Mouse (Mus musculus) forebrain, embryonic 13.5 days (tissue): ENCODE measurements around the gene Gfy. TPM values are rescaled to one million over a fixed set of nuclear protein-coding genes. Genes with fewer than 3 reads are reported as not detected.

Source experiments
- ATAC-seq: fragments of 200-750 bp; cut with Nextera tagmentation; 2 replicates; pipeline ENCODE4 v1.8.0; 2017
- H3K27ac ChIP-seq: fragments of 300-500 bp; sonication (generic); 2 replicates; pipeline ENCODE4 v1.5.1; 2015; ENCODE audit warnings: inconsistent platforms, mild to moderate bottlenecking, moderate library complexity
- H3K27me3 ChIP-seq: fragments of 300-500 bp; sonication (generic); 2 replicates; pipeline ENCODE4 v1.6.1; 2015; ENCODE audit warnings: mild to moderate bottlenecking, inconsistent platforms
- H3K36me3 ChIP-seq: fragments of 300-500 bp; sonication (generic); 2 replicates; pipeline ENCODE4 v1.6.1; 2015; ENCODE audit warnings: mild to moderate bottlenecking, inconsistent platforms; ENCODE audit not compliant: poor library complexity, severe bottlenecking
- H3K4me1 ChIP-seq: fragments of 300-500 bp; sonication (generic); 2 replicates; pipeline ENCODE4 v1.6.1; 2015; ENCODE audit warnings: inconsistent platforms
- H3K4me2 ChIP-seq: fragments of 300-500 bp; sonication (generic); 2 replicates; pipeline ENCODE4 v1.6.1; 2015; ENCODE audit warnings: inconsistent platforms, mild to moderate bottlenecking, moderate library complexity
- H3K4me3 ChIP-seq: fragments of 300-500 bp; sonication (generic); 2 replicates; pipeline ENCODE4 v1.5.1; 2015; ENCODE audit warnings: mild to moderate bottlenecking, inconsistent platforms
- H3K9ac ChIP-seq: fragments of 300-500 bp; sonication (generic); 2 replicates; pipeline ENCODE4 v1.6.1; 2015; ENCODE audit warnings: mild to moderate bottlenecking, inconsistent platforms
- H3K9me3 ChIP-seq: fragments of 300-500 bp; sonication (generic); replicated peaks from 2 replicates; pipeline ENCODE4 v1.6.1; 2016; ENCODE audit warnings: inconsistent platforms
- WGBS: fragments of 180-500 bp; shearing (Covaris S2); methylation state at CpG from one replicate; pipeline ENCODE4 v1.1.7; 2015; 5-methylcytosine and 5-hydroxymethylcytosine counted together
- polyA plus RNA-seq: library from polyadenylated mRNA; unstranded; fragments of >200 nt; fragmentation: Nextera tagmentation; extraction: Ambion mirVana; gene quantifications from 2 replicates; pipeline ENCODE4 v1.2.1, GENCODE M21; 2015

Gfy gene
- polyA plus RNA-seq, 1 experiment from 2014 or later: not detected

DNA sequence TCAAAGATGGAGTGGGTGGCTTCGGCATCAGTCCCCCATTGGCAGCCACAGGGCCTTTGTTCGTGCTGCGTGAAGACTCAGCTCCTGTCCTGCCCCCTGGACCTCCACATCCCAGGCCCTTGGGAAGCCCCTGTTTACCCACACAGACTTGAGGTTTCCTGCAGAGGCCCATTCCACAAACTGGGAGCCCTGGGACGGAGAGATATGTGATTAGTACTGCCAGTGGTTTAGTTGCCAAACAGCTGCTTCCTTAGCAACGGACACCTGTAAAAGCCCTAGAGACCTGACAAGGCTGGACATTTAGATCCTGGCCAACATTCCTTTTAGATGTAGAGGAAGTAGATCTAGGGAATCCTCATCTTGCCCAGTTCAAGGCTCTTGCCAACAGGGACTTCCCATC lies 37.5 kb downstream of the Gfy start:
- H3K9ac ChIP-seq: no peak overlapping the region

GRCm38 (mm10) chr7:45141319-45141718 lies 38.0 kb downstream of the Gfy start:
- 92% methylated on average over 3 of the region's 3 CpGs for WGBS
- H3K4me3 ChIP-seq: no peak overlapping the region
- ATAC-seq: no peak
- no peak overlapping the region for H3K27ac ChIP-seq
- no peak overlapping the region for H3K4me2 ChIP-seq
- peaks cover 5% of the 10 kb centered on the region for H3K27me3 ChIP-seq
- no peaks in the 10 kb centered on the region for H3K4me1 ChIP-seq
- H3K9ac ChIP-seq: no peak overlapping the region
- H3K9me3 ChIP-seq: no peaks in the 10 kb centered on the region
- H3K36me3 ChIP-seq: peaks cover 43% of the 10 kb centered on the region

More for the DNA sequence above, 37.5 kb downstream of the Gfy start:
- Histone ChIP-seq H3K27ac (no peak overlapping the region), H3K9me3 (no peaks in the 10 kb centered on the region), H3K27me3 (peaks cover 4% of the 10 kb centered on the region), H3K36me3 (peaks cover 43% of the 10 kb centered on the region), H3K4me2 (no peak overlapping the region), H3K4me3 (no peak overlapping the region), H3K4me1 (no peaks in the 10 kb centered on the region)
- 87% methylated on average over 5 of the region's 5 CpGs for whole genome bisulfite sequencing
- ATAC-seq: no peak

DNA sequence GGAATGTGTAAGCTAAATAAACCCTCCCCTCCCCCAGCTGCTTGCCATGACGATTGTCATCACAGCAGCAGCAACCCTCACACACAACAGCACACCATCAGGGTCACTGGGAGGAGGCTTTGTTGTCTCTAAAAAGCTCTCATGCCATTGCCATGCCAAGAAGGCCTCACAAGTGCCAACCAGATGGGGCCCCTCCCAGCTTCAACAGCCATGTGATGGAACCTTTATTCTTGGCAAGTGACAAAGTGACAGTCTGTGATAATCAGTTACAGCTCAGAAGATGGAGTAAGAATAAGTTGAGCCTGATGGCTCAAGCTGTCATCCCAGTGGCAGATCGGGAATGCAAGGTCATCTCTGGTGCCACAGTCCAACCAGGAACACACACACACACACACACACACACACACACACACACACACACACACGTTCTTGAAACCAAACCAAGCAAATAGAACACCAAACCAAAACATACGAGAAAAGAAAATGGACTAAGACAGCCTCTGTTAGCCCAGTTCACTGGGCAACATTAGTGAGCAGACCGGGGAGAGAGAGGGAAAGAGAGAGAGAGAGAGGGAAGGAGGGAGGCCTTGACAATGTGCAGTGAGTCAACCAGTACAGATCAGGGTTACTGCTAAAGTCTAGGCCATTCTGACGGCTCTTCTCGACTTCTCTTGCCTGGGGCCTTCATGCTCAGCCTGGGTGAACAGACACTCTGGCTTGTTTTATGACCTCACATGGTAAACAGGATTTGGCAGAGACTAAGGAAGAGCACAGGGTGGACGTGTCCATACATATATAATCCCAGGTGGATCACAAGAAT lies 39.3 kb downstream of the Gfy start:
- Histone ChIP-seq H3K9ac (no peak overlapping the region), H3K9me3 (no peaks in the 10 kb centered on the region), H3K4me3 (no peak overlapping the region), H3K36me3 (peaks cover 33% of the 10 kb centered on the region), H3K27ac (no peak overlapping the region), H3K4me2 (no peak overlapping the region), H3K4me1 (peaks cover 6% of the 10 kb centered on the region; the same call in 1 of the 2 replicates), H3K27me3 (peaks cover 14% of the 10 kb centered on the region)
- WGBS: 82% methylated on average over 8 of the region's 8 CpGs
- no peak for ATAC-seq

GRCm38 (mm10) chr7:45138403-45138802 lies 41.0 kb downstream of the Gfy start:
- ATAC-seq: no peak
- H3K4me3 ChIP-seq: no peak overlapping the region
- WGBS: 85% methylated on average over 1 of the region's 1 CpGs
- H3K9ac ChIP-seq: no peak overlapping the region
- H3K4me2 ChIP-seq: no peak overlapping the region
- peaks cover 17% of the 10 kb centered on the region; the same call in 1 of the 2 replicates for H3K36me3 ChIP-seq
- no peak overlapping the region for H3K27ac ChIP-seq
- peaks cover 6% of the 10 kb centered on the region; the same call in 1 of the 2 replicates for H3K4me1 ChIP-seq
- peaks cover 23% of the 10 kb centered on the region for H3K27me3 ChIP-seq
- no peaks in the 10 kb centered on the region for H3K9me3 ChIP-seq

- Histone ChIP-seq H3K9me3 (no peaks in the 10 kb centered on the region), H3K4me2 (no peak overlapping the region), H3K27ac (no peak overlapping the region), H3K4me1 (peaks cover 6% of the 10 kb centered on the region; the same call in 1 of the 2 replicates), H3K36me3 (peaks cover 10% of the 10 kb centered on the region; the same call in 1 of the 2 replicates), H3K4me3 (no peak overlapping the region), H3K9ac (no peak overlapping the region), H3K27me3 (peaks cover 23% of the 10 kb centered on the region)
- ATAC-seq: no peak
- WGBS: 82% methylated on average over 12 of the region's 12 CpGs
These were observed 42.0 kb downstream of the Gfy start for GRCm38 (mm10) chr7:45137171-45138006.

GRCm38 (mm10) chr7:45135993-45136567 lies 43.3 kb downstream of the Gfy start, which contains the start of the genes Gm45713 and Flt3l:
Gm45713 (minus strand) TSS chr7:45136231.
Flt3l (minus strand) TSS chr7:45136432.
- Histone ChIP-seq H3K9ac (peak within 1 kb of the TSS; percentile 59), H3K4me3 (peak within 1 kb of the TSS; percentile 44), H3K4me2 (peak within 1 kb of the TSS; percentile 67), H3K27ac (no peak within 1 kb of the TSS), H3K4me1 (peaks cover 6% of the 10 kb centered on the region; the same call in 1 of the 2 replicates), H3K9me3 (no peaks in the 10 kb centered on the region), H3K27me3 (peaks cover 23% of the 10 kb centered on the region), H3K36me3 (no peaks in the 10 kb centered on the region)
- peak; percentile 87 for ATAC-seq
- WGBS: 2% methylated on average over 27 of the region's 29 CpGs

DNA sequence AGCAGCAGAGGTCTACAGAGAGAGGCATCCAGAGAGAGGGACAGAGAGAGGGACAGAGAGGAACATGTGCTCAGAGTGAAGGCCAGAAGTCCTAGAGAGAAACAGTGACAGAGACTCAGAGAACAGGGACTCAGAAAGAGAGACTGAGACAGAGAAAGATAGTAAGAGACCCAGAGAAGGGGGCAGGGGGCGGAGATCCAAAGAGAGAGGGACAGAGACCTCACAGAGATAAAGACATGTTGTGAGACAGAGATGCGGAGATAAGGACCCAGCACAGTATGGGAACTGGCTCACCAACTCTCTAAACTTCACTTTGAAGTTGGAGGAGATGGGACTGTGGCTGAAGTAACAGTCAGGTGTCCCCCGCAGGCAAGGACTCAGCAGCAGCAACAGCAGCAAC lies 44.0 kb downstream of the Gfy start:
- Histone ChIP-seq H3K27ac (no peak overlapping the region), H3K9me3 (no peaks in the 10 kb centered on the region), H3K27me3 (peaks cover 23% of the 10 kb centered on the region), H3K9ac (peak overlapping the region; percentile 59; the same call in 1 of the 2 replicates), H3K4me1 (peaks cover 6% of the 10 kb centered on the region; the same call in 1 of the 2 replicates), H3K4me2 (peak overlapping the region; percentile 67; the same call in 1 of the 2 replicates), H3K4me3 (no peak overlapping the region; the same call in 1 of the 2 replicates), H3K36me3 (no peaks in the 10 kb centered on the region)
- ATAC-seq: 0 out of 2 replicates have a peak, but pooled peaks have one; percentile 6
- WGBS: 69% methylated on average over 3 of the region's 3 CpGs

GRCm38 (mm10) chr7:45134544-45135026 lies 44.8 kb downstream of the Gfy start:
- H3K4me3 ChIP-seq: no peak overlapping the region
- 10% methylated on average over 12 of the region's 12 CpGs for WGBS

GRCm38 (mm10) chr7:45133446-45134159 lies 45.8 kb downstream of the Gfy start:
- no peak for ATAC-seq
- H3K4me2 ChIP-seq: no peak overlapping the region
- H3K4me1 ChIP-seq: peaks cover 14% of the 10 kb centered on the region
- no peak overlapping the region for H3K4me3 ChIP-seq
- 77% methylated on average over 8 of the region's 8 CpGs for WGBS
- H3K9me3 ChIP-seq: no peaks in the 10 kb centered on the region
- no peak overlapping the region for H3K27ac ChIP-seq
- no peak overlapping the region for H3K9ac ChIP-seq
- peaks cover 23% of the 10 kb centered on the region for H3K27me3 ChIP-seq
- H3K36me3 ChIP-seq: no peaks in the 10 kb centered on the region

More at GRCm38 (mm10) chr7:45134544-45135026, 44.8 kb downstream of the Gfy start:
- no peak overlapping the region for H3K4me2 ChIP-seq
- peaks cover 23% of the 10 kb centered on the region for H3K27me3 ChIP-seq
- no peak overlapping the region for H3K27ac ChIP-seq
- ATAC-seq: no peak
- no peaks in the 10 kb centered on the region for H3K36me3 ChIP-seq
- peaks cover 10% of the 10 kb centered on the region for H3K4me1 ChIP-seq
- no peak overlapping the region for H3K9ac ChIP-seq
- H3K9me3 ChIP-seq: no peaks in the 10 kb centered on the region

DNA sequence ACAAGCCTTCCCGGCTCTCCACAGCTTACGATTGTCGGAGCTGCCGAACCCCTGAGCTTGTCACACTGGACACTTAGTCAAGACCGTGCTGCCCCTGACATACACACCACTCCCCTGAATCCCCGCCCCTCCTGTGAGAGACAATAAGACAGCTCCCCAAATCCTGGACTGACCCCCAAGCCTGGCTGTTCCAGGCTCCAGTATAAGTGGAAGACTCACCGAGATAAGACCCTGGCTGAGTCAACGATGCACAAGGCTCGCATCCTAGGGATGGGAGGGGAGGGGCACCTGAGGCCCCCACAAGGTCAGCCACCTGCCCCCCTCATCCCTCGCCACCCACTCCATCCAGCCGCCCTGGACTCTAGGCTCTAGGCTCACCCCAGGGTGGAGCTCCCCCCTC lies 47.5 kb downstream of the Gfy start:
- H3K9ac ChIP-seq: 0 out of 2 replicates have a peak overlapping the region, but pooled peaks have one; percentile 8
- H3K27ac ChIP-seq: no peak overlapping the region
- peaks cover 24% of the 10 kb centered on the region for H3K4me1 ChIP-seq
- H3K36me3 ChIP-seq: peaks cover 6% of the 10 kb centered on the region
- peaks cover 18% of the 10 kb centered on the region for H3K27me3 ChIP-seq
- WGBS: 82% methylated on average over 11 of the region's 11 CpGs
- ATAC-seq: no peak
- no peaks in the 10 kb centered on the region for H3K9me3 ChIP-seq
- no peak overlapping the region for H3K4me3 ChIP-seq
- no peak overlapping the region for H3K4me2 ChIP-seq
